Mouse (Mus musculus) E14TG2a.4 (cell line): Measurements from ENCODE around the gene Shank1.

Experiments
- CTCF ChIP-seq: conservative IDR thresholded peaks from 2 replicates; pipeline ENCODE4 v1.5.1; 2014; ENCODE audit warnings: low read length
- POU5F1 ChIP-seq: IDR thresholded peaks from 2 replicates; pipeline ENCODE4 v1.6.1; 2014; ENCODE audit warnings: low read length, borderline replicate concordance

DNA sequence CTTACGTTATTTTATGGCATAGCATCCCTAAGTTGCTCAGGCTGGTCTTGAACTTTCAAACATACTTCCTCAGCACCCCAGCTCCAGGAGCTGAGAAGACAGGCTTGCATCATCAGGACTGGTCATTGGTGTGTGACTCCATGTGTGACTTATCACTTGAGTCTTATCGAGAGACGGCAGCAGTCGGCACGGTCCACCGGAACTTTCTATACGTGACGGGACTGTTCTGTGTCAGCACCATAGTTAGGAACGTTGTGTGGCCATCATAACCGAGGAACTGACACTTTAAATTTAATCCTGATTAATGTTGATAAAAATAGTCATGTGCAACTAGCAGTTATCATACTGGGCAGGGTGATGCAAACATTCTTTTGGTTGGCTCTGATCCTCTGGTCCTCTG is 31.1 kb downstream of the Shank1 start:
- TF ChIP-seq CTCF, result no peak
- no peak for TF ChIP-seq POU5F1
